Mouse (Mus musculus): ENCODE data around the gene Lce3d.

The Lce3d gene

GRCm38 (mm10) chr3:92957090-92957489 lies at the start of gene Lce3d:
Lce3d (plus strand) TSS chr3:92957390.
- no peak for DNase-seq (ENCODE audit: low read depth, low spot score)

GRCm38 (mm10) chr3:92907571-92907970 lies 49.6 kb upstream of the Lce3d start:
- DNase-seq (ENCODE audit: low read depth, low spot score): no peak

DNA sequence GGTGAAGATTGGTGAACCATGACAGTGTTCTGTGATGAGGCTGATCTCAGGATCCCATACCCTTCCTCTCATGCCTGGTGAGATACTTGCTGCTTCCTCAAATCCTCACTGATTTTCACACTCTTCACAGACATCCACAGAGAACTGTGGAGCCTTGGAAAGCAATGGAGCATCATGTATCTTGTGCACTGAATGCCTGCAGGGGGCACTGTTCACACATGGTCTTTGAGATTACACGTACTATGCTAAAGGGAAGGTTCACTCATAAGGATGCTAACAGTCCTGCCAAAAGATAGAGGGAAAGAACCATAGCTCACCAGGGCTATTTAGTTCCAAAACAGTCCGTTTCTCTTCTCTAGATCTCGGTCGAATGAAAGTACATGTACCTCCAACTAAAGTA lies 36.8 kb upstream of the Lce3d start:
- no peak for DNase-seq (ENCODE audit: low read depth, low spot score)

DNA sequence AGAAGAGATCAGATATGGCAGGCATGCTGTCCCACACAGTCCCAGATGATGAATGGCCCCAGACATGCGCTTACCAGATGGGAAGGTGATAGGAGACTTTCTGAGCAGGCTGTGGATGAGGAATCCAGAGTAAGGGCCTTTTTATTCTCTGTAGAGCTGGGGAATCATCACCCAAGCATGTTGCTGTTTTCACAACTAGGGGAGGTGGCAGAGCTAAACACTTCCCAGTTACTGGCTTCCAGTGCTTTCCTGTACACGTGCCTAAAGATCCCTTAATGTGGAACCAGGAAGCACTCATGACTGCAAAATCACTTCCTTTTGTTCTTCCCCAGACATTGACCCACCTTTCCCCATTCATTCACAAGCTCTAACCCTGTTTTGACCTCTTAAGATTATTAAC lies 31.1 kb upstream of the Lce3d start, which contains the start of gene Lce3a:
Lce3a (minus strand) TSS at position 101 of the 400 bp plus-strand sequence.
- DNase-seq (ENCODE audit: low read depth, low spot score): no peak

- no peak for DNase-seq (ENCODE audit: low read depth, low spot score)
These were observed 24.5 kb upstream of the Lce3d start, which contains the start of gene Lce3b for GRCm38 (mm10) chr3:92932679-92933078. Lce3b (plus strand) TSS chr3:92932979.

DNA sequence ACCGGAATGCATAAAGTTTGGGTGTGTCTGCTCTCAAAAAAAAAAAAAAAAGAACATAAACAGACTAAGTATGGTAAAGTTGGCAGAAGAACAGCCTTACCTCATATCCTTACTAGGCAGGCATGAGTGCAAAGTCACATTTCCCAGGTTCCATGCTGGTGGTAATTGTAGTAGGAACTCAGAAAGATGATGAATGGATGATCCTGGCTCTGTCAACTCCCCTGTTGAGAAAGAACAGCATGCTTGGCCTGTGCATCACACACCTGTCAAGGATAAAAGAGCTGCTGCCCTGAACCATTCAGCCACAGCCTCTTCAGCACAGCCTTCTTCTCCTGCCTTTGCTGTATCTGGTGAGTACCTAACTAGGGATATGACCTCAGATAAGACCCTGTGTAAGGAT lies 13.0 kb upstream of the Lce3d start, which contains the start of gene Lce3c:
Lce3c (plus strand) TSS at position 301 of the 400 bp plus-strand sequence.
- no peak for DNase-seq (ENCODE audit: low read depth, low spot score)

DNA sequence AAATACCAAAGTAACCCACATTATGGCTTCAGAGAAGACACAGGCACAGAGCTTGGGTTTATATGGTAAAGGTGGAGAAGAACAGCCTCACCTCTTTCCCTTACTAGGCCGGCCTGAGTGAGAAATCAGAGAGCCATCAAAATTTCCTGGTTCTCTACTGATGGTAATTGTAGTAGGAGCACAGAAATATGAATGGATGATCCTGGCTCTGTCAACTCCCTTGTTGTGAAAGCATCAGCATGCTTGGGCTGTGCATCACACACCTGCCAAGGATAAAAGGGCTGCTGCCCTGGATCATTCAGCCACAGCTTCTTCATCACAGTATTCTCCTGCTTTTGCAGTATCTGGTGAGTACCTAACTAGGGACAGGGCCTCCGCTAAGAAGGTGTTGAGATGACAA lies 9.6 kb downstream of the Lce3d start, which contains the start of gene Lce3e:
Lce3e (plus strand) TSS at position 301 of the 400 bp plus-strand sequence.
- DNase-seq (ENCODE audit: low read depth, low spot score): no peak

- no peak for DNase-seq (ENCODE audit: low read depth, low spot score)
These were observed 21.3 kb downstream of the Lce3d start for GRCm38 (mm10) chr3:92978484-92978883.

DNA sequence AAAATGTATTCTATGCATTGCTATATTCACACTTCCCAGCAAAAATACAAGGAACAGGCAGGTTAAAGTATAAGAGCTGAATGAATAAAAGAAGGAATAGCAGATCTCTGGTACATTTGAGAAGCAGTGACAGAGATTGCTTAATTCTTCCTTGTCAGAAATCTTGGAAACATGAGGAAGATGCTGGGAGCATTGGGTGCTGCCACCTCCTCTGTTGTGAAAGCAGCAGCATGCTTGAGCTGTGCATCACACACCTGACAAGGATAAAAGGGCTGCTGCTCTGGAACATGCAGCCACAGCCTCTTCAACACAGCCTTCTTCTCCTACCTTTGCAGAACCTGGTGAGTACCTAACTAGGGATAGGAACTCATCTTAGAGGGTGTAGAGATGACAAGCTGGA lies 34.7 kb downstream of the Lce3d start, which contains the start of gene Lce3f:
Lce3f (plus strand) TSS at position 301 of the 400 bp plus-strand sequence.
- no peak for DNase-seq (ENCODE audit: low read depth, low spot score)

DNA sequence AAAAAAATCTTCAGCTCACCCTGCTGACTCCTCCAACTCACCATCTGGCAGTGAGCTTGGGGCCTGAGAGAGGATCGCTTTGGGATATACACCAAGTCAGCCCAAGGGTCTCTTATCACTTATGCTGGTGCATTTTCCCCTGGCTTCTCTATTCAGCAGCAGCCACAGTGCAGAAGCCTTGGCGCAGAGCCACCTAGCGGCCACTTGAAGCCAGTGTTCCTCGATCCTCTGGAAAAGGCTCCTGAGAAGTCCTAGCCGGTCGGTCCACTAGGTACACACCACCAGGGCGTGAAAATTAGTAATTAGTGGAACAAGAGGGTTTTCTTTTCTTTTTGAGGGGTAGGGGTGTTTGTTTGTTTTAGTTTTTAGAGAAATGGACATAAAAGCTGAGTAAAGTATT lies 41.5 kb downstream of the Lce3d start:
- peak; percentile 18 for DNase-seq (ENCODE audit: low read depth, low spot score)

DNA sequence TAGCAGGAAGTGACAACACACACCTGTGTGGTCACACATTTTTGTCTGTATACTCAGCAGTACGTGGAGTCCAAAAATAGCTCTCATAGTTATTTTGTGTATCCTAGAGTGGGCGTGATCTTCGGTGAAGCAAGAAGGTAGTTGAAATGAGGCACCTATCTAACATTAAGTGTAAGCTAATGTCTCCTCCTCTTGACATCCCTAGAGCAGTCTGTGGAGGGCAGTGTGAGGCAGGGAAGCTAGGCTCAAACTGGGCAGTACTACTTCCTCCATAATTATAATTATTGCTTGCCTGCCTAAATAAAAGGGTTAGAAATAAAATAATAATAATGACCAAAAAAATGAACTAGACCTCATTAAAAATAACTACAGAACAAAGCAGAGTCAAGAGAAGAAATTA lies 43.4 kb downstream of the Lce3d start:
- no peak for DNase-seq (ENCODE audit: low read depth, low spot score)

DNA sequence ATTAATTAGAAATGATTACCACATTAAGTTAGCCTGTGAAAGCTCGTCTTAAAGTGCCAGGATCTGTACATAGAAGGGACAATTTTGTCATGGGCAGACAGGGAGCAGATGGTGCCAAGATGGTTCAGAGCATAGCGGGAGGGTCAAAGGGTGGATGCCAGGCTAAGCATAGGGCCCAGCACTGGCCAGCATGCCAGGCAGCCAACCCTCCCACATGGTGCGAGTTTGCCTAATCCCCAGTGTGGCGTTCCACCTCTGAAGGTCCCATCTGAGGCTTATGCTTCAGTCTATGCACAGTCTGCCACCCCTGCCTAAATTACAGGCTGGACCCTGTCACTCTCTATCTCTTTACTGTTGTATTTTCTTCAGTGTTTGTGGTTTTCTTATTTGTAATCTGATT lies 45.7 kb downstream of the Lce3d start:
- DNase-seq (ENCODE audit: low read depth, low spot score): no peak

Data from skeletal muscle tissue, adult 2 months (tissue).